Mouse (Mus musculus) activated CD4-positive, CD25-positive, alpha-beta regulatory T cell, adult 4 months (primary cell): Measurements from ENCODE around the gene Metap1. TPM values are rescaled to one million over a fixed set of nuclear protein-coding genes. Genes with fewer than 3 reads are reported as not detected.

Experiments
- ATAC-seq: one replicate; pipeline ENCODE4 v1.8.0; 2017
- polyA plus RNA-seq, 2 experiments: library from polyadenylated mRNA; unstranded; fragments of 100-300 nt; shearing (Covaris generic); gene quantifications; one replicate each; pipeline ENCODE4 v1.2.1; 2017

The Metap1 gene
- polyA plus RNA-seq, 2 experiments from 2014 or later: 32.0 to 33.3 TPM

DNA sequence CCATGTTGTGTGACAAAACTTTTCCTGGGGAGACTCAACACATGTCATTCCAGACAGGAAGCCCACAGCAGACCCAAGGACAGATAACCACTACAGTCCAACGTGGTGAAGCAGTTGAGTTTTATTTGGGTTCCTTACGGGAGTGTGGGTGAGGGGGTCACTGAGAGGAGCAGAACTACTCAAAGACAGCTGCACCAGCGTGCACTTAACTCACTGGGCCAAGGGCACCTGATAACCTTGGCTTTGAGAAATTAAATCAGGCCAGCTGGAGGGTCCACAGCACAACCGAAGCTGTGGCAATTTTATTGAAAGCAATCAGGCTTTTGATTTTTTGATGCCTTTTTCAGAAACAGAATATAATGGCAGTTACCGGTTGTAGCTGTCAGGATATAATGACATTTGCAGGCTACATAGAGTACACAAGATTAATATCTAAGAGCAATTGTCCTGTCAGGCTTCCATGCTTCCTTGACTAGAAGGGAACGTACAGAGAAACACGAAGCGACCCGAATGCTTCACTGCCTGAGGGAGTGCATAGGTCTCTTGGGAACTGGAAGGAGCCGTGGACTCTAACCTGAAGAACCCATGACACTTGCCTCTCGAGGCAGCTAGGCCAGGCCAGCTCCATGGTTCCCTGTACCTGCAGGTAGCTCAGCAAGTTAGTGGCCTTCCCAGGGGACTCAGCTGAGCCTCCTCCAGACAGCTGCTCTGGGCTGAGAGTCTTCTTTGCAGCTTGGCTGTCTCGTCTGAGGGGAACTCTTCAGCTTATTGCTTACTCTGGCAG is 41.0 kb downstream of the Metap1 start:
- ATAC-seq: no peak

DNA sequence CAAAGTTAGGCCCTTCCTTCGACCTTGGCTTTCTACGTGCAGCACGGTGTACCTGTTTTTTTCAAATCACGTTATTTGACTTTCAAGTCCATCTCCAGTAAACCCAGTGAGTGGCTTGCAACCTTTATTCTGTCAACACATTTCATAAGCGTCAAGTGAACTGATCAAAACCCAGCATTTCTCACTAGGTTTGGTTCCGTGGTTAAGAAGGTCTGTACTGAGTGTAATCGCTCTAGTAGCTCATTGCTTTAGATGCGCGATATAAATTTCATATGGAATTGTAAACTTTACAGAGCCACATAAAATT is 45.9 kb downstream of the Metap1 start:
- ATAC-seq: no peak

DNA sequence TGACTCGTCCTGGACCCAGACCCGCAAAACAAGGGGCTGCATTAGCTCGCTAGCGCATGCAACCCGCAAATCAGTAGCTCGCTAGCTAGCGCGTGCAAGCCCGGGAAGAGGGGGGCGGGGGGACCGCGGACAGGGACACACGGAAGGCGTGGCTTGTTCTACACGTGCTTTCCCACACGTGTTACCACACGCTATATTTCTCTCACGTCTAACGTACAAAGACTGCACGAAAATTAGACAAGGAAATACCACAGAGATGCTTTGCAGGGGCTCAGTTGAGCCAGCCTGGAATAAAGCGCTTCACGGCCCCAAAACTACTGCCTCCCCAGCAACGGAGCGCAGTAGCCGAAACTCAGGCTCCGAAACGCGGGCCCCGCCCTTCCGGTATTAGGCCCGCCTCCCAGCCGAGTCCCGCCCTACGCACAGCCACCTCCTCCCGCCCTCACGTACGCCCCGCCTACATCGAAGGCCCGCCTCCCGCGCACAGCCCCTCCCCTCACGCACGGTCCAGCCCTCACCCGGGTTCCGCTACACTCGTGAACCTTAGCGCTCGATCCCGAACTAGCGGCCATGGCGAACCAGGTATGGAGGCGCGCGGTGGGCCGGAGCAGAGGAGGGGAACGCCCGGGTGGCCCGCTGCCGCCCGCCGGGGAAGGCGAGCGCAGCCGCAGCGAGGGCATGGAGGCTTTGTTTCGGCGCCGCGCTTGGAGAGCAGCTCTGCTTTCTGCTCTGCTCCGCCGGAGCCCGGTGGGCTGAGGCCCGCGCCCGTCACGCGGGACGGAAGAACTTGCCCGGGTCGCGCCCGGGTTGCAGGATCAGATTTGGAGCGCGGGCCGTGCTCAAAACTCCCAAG is 46.5 kb downstream of the Metap1 start, which contains the start of gene Adh5:
Adh5 (plus strand) TSS at position 482 of the 853 bp plus-strand sequence.
- ATAC-seq: peak; percentile 96

DNA sequence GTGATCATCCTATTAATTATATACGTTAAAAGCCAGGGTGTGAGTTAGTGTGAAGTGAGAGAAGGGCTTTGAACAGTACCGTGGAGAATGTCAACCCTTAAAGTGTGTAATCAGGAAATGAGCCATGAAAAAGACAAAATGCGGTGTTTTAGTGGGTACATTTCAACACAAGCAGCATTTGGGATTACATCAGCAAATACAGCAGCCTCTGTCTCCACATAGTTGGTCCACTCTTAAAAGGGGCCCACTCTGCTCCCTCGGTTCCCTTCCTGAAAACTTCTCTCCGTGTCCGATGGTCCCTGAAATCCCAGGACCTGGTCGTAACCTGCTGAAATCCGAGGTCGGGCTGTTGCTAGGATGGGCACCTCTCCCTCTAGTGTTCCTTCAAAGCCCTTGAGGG is 47.1 kb downstream of the Metap1 start:
- no peak for ATAC-seq

DNA sequence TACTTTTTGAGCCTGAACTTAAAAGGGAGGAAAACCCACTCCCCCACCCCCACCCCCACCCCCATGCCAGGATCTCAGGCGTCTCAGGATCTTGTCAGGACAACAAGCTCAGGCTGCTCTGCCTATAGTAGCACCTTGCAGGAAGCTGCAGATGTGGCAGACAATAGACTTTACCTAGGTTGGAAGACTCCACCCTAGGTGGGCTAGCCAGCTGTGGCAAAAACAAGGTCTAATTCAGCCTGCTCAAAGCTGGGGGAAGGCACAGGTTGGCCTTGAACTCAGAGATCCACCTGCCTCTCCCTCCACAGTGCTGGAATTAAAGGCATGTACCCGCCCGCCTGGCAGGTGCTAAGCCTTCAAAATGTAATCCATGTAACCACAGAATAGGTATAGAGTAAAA is 50.6 kb downstream of the Metap1 start:
- no peak for ATAC-seq

DNA sequence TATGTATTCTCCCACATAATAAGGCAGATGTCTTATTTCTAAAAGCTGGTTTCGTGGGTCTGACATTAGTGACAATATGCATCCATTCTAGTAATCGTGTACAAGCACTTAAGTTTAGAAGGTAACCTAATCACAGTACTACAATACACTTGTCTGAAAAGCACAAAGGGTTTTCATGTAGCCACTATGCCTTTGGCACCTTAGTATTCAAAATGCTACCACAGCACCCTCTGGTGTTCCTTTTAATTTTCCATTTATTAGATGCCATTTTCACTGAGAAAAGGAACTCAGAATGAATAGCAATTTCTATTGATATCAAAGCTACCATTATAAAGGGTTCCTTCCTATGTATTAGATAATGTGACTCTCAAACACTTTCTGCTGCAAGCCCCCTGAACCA is 57.5 kb downstream of the Metap1 start:
- peak; percentile 85 for ATAC-seq

DNA sequence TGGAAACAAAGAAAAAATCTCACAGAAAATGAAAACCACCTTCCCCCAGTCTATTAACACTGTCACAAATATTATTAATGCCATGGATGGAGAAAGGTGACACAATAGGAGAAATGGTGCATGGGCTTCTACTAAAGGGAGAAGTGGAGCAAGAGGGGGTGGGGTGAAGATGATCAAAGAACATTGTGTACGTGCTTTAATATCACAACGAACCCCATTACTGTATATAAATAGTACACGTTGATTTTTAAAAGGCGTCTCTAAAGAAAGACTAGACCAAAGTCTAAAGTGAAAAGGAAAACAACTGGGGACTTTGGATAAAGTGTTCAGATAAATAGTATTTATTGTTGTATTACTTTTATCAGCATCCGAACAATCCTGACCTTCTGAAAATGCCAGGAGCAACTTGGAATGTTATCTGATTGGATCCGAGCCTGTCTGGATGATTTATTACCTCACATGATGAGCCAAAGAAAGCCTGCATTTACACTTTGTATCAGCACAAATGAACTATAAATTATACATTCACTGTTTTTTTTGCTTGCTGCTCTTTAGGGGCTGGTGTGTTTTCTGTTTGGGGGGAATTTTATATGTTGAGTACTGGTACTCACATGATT is 58.8 kb downstream of the Metap1 start:
- no peak for ATAC-seq

DNA sequence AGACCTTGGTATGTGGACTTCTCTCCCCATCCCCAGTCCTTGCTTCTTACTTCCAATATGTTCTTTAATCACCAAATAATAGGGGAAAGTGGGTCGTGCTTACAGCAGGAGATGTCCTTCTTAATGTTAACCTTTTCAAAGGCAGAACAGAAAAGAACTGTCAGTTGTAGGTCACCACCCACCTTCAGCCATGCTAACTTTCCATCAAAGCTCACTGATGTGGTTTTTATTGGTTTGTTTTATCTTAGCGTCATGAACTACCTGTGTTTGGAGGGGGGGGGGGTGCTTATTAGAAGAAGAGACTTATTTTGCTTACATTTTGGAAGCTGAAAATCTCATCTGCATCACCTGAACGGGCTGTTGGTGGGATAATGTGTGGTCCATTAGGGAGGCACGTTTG is 65.1 kb downstream of the Metap1 start:
- peak; percentile 45 for ATAC-seq

DNA sequence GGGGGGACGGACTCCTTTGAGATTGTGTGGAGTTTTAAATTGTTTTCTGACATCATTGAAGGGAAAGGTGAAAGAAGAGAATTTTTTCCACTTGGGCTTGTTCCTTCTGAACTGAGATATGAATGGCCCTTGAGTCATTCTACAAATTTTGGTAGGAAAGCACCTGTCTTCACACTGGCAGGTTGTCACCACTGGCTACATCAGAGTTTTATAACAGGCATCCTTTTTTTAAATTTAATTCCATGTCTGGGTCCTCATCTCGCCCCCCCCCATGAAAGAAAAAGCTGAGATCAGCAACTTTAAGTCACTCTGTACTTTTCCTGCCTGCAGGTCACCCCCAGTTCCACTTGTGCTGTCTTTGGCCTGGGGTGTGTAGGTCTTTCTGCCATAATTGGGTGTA is 65.7 kb downstream of the Metap1 start:
- peak; percentile 26 for ATAC-seq

DNA sequence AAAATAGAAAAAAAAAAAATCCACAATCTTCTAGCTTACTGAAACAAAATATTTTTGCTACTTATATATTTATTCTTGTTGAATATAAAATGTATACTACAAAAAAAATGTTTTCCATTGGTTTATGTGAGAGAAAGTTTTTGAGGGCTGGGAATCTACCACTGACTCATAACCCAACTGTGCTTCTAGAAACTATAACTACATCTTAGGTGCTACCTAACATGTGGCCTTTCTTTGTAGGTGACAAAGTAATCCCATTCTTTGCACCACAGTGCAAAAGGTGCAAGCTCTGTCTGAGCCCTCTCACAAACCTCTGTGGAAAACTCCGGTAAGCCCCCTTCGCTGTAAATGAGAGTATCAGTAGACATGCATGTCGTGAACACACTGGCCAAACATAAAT is 68.9 kb downstream of the Metap1 start:
- peak; percentile 41 for ATAC-seq

DNA sequence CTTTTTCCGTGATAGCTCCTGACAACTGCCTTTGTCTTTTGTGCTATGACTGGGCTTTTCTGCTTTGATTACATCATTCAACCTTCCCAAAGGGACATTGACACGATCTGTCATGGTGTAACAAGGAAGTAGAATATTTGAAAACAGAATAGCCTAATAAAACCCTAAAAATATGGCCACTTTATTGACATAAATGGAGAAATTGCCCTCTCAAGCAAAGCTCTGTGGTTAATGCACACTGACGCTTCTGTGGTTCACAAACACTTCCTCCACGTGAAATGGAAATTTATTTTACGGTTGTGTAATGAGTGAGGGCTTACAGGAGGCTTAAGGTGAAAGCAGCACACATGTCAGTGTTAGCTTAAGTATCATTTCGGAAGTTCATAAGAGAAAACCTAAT is 69.9 kb downstream of the Metap1 start:
- ATAC-seq: peak; percentile 77

DNA sequence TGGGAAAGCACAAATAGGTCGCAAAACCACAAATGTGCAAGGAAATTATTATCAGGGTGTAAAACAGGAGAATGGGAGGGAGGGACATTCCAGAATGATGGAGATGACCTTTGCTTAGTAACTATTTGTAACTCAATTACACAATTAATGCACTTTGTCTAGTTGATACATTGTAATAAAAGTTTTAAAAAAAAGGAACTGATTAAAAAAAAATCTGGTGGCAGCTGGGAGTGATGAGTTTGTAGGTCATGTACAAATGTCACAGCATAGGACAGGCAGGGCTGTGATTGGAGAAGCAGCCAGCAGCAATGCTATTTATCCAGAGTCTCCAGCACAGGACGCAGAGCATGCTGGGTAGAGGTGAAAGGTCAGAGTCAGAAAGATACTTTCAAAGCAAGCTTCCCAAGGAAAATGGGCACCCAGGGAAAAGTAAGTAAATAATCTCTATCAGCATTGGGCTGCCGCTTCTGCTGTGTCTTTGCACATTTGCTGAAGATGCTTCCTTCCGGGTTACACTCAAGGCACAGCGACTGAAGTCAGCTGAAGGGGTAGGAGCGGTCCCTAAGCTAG is 74.1 kb downstream of the Metap1 start, which contains the start of gene Adh4:
Adh4 (plus strand) TSS at position 346 of the 570 bp plus-strand sequence.
- no peak for ATAC-seq

DNA sequence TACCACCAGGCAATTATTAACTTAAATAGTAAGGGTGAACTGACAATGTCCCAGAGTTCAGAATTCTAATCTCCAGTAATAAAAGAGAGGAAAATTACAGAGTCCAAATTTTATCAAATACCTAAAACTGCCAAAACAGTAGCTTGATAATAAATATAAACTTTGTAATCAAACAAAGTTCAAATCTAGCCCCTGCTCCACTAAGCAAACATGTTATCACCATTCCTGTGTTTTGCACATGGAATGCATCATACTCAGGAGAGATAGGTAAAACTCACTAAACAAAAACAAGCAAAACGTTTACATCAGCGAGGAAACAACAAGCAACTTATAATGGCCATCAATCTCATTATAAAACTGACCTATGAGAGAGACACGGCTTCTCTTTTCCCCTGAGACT is 79.1 kb downstream of the Metap1 start:
- no peak for ATAC-seq

DNA sequence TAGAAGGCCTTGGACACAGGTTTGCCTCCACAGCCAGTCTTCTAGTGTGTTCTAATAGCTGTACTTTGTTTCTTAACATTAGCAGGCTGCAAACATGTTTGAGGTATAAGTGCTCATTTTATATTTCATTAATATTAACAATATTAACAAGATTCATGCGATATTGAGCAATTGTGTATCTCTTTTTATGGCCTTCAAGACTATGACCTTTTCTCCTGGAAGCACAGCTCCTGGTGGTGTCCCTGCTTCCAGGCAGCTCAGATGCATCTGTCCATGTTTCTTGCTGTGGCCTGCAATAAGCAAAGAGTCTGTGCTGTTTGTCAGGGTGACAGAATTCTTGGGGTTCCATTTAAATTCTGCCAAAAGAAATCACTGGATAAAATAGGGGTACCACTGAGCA is 79.7 kb downstream of the Metap1 start:
- no peak for ATAC-seq

Other genes starting within 250 kb of the Metap1 start
- 1 to 10 TPM; 1.1 to 1.7 TPM for gene Adh1, start 228.5 kb downstream of the Metap1 start, polyA plus RNA-seq
- gene Adh6a, start 176.2 kb downstream of the Metap1 start, polyA plus RNA-seq: not detected
- not detected for gene Adh6b, start 147.7 kb downstream of the Metap1 start, polyA plus RNA-seq
- under 1 TPM; 0.25 to 0.38 TPM for gene Adh4, start 74.0 kb downstream of the Metap1 start, polyA plus RNA-seq
- gene Adh5, start 46.4 kb downstream of the Metap1 start, polyA plus RNA-seq: 100 to 1,000 TPM; 117 to 122 TPM
- gene Eif4e, start 36.7 kb upstream of the Metap1 start, polyA plus RNA-seq: 100 to 1,000 TPM; 246 to 346 TPM